Mouse (Mus musculus) lung, adult 2 months (tissue): Measurements from ENCODE around the gene Olfr544.

Source experiments
- CTCF ChIP-seq: fragments of 200-500 bp; IDR thresholded peaks from 2 replicates; pipeline ENCODE4 v1.5.1; 2011; ENCODE audit warnings: mild to moderate bottlenecking, low read length, control low read depth; ENCODE audit not compliant: insufficient read depth
- POLR2A ChIP-seq: fragments of 200-500 bp; IDR thresholded peaks from 2 replicates; pipeline ENCODE4 v1.6.1; 2011; ENCODE audit warnings: low read depth, mild to moderate bottlenecking, control low read depth, low read length, borderline replicate concordance; ENCODE audit errors: extremely low read depth

DNA sequence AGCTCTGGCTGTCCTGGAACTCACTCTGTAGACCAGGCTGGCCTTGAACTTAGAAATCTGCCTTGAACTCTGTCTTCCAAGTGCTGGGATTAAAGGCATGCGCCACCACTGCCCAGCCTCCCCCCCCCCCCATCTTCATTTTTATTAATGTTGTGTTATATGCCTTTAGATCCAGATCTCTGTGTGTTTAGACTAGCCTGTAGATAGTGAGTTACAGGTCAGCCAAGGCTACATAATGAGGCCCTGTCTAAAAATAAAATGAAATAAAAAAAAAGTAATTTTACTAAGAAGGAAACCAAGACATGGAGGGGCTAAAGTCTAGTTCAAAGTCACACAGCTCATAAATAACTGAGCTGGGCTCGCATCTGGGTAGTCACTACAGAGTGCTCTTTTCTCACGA is 9.2 kb downstream of the Olfr544 start:
- TF ChIP-seq CTCF, result no peak
- no peak for TF ChIP-seq POLR2A
